Mouse (Mus musculus) heart, adult 18-20 months (tissue): Measurements from ENCODE around the gene Rpp25. TPM values are rescaled to one million over a fixed set of nuclear protein-coding genes. Genes with fewer than 3 reads are reported as not detected.

ENCODE experiments used
- total RNA-seq, 2 experiments: library from RNA; stranded (reverse); gene quantifications; 2 replicates each; pipeline ENCODE4 v1.2.3; 2021

Gene Rpp25
- total RNA-seq, 2 experiments from 2014 or later: 0.92 to 2.0 TPM

Other genes starting within 250 kb of the Rpp25 start
- gene 1700017B05Rik, start 241.4 kb upstream of the Rpp25 start, total RNA-seq: 10 to 100 TPM in 1 of 2 experiments, 1 to 10 TPM in 1; 8.9 to 11.5 TPM
- 1 to 10 TPM; 7.8 to 8.6 TPM for gene Ppcdc, start 63.9 kb upstream of the Rpp25 start, total RNA-seq
- 1 to 10 TPM; 5.7 TPM for gene Scamp5, start 36.0 kb upstream of the Rpp25 start, total RNA-seq
- 1,000 to 10,000 TPM; 2,577 to 2,715 TPM for gene Cox5a, start 17.2 kb downstream of the Rpp25 start, total RNA-seq
- 1 to 10 TPM; 8.1 to 9.2 TPM for gene Fam219b, start 33.5 kb downstream of the Rpp25 start, total RNA-seq
- gene Mpi, start 48.7 kb downstream of the Rpp25 start, total RNA-seq: 100 to 1,000 TPM; 118 to 140 TPM
- 10 to 100 TPM; 24.2 to 28.5 TPM for gene Scamp2, start 56.9 kb downstream of the Rpp25 start, total RNA-seq
- 1 to 10 TPM; 8.6 to 9.3 TPM for gene Ulk3, start 85.4 kb downstream of the Rpp25 start, total RNA-seq
- not detected for gene Cplx3, start 102.3 kb downstream of the Rpp25 start, total RNA-seq
- gene Lman1l, start 116.7 kb downstream of the Rpp25 start, total RNA-seq: under 1 TPM; 0.15 to 0.23 TPM
- gene Csk, start 149.6 kb downstream of the Rpp25 start, total RNA-seq: 10 to 100 TPM; 23.7 to 30.6 TPM
- gene Cyp1a2, start 179.7 kb downstream of the Rpp25 start, total RNA-seq: not detected
- gene Cyp1a1, start 183.9 kb downstream of the Rpp25 start, total RNA-seq: under 1 TPM; 0.15 to 0.39 TPM
- 1 to 10 TPM; 4.7 to 6.6 TPM for gene Edc3, start 204.5 kb downstream of the Rpp25 start, total RNA-seq